Mouse (Mus musculus) myocyte (in vitro differentiated cells): ENCODE measurements at regions not wholly inside any gene's neighbourhood (a gene's known extent, or its start where the extent isn't known, plus 50 kb on each side); places are given as distances from the start of the nearest gene placed in this dataset.

Experiments
- CEBPB ChIP-seq: IDR thresholded peaks from 2 replicates; pipeline ENCODE4 v1.6.1; 2011; ENCODE audit warnings: mild to moderate bottlenecking, moderate library complexity; ENCODE audit not compliant: poor library complexity, insufficient read depth, severe bottlenecking
- E2F4 ChIP-seq: IDR thresholded peaks from one replicate; pipeline ENCODE4 v1.6.1; 2011; ENCODE audit warnings: mild to moderate bottlenecking, control low read depth, moderate library complexity; ENCODE audit not compliant: insufficient read depth
- MAX ChIP-seq: IDR thresholded peaks from one replicate; pipeline ENCODE4 v1.6.1; 2011; ENCODE audit warnings: low read depth, mild to moderate bottlenecking, control low read depth
- MYOD1 ChIP-seq, 3 experiments: IDR thresholded peaks; one replicate each; pipeline ENCODE4 v1.6.1; 2011; ENCODE audit warnings: control low read depth in 2 of 3, low read depth in 2 of 3, mild to moderate bottlenecking in 2 of 3, moderate library complexity in 1 of 3; ENCODE audit not compliant: insufficient read length in 2 of 3, control insufficient read depth in 1 of 3
- MYOG ChIP-seq, 3 experiments: IDR thresholded peaks; one replicate each; pipeline ENCODE4 v1.6.1; 2011; ENCODE audit warnings: control low read depth in 2 of 3, low read depth in 2 of 3, mild to moderate bottlenecking in 2 of 3; ENCODE audit not compliant: insufficient read length in 2 of 3, control insufficient read depth in 1 of 3, insufficient read depth in 1 of 3
- POLR2A ChIP-seq: IDR thresholded peaks from one replicate; pipeline ENCODE4 v1.6.1; 2011; ENCODE audit warnings: low read depth, mild to moderate bottlenecking, control low read depth, moderate library complexity; ENCODE audit not compliant: insufficient read length
- TCF12 ChIP-seq: IDR thresholded peaks from one replicate; pipeline ENCODE4 v1.6.1; 2011; ENCODE audit warnings: mild to moderate bottlenecking, control low read depth; ENCODE audit not compliant: poor library complexity, insufficient read depth, severe bottlenecking
- TCF3 ChIP-seq: IDR thresholded peaks from one replicate; pipeline ENCODE4 v1.6.1; 2011; ENCODE audit warnings: low read depth, control low read depth; ENCODE audit not compliant: insufficient read length
- USF1 ChIP-seq: IDR thresholded peaks from one replicate; pipeline ENCODE4 v1.6.1; 2011; ENCODE audit warnings: low read depth, mild to moderate bottlenecking, control low read depth, moderate library complexity

DNA sequence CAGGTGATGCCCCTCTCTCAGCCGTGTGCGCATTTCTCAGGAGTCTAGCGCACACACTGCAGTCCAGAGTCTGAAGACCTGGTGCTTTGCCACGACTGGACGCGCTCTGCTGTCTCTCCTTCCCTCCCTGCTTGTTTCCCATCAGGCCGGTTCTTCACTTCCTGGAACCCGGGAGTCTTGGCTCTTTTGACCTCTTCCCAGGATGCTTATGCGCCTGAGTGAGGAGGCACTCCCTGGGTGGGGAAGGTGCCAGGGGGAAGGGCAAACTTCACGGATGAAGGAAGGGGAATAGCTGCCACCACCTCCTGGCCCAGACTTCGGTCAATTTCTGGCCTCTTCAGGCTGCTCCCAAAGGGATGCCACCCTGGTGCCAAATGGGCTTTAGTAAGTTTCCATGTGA lies 86.4 kb upstream of the Max start:
- TF ChIP-seq POLR2A (no peak), MYOD1 (IDR thresholded peaks at IDR 0.05; ENCODE audit: control insufficient read depth in 1 of 3, insufficient read length in 2 of 3, low read depth in 2 of 3) (no peak), MAX (no peak), TCF12 (no peak), TCF3 (no peak), USF1 (no peak), CEBPB (no peak), E2F4 (no peak), MYOG (IDR thresholded peaks at IDR 0.05; ENCODE audit: control insufficient read depth in 1 of 3, insufficient read depth in 1 of 3, insufficient read length in 2 of 3, low read depth in 2 of 3) (no peak)
